ENCODE assay signal across 13 mouse cellular contexts in the genomic region with DNA sequence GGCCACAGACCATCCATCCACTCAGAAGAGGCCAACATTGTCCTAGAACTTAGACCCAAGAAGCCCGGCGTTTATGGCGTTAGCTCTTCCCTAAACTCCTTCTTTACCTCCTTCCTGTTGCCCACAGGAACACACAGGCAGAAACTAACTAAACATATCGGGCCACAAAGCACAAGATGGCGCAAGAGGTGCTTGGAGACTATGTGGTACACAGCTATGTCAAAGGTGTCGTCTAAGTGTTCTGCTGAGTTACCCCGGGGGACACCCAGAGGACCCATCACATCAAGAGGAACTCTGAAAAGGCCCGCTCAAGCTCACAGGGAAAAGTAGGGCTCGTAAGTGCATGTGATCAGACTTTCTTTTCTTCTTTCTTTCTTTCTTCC. TPM values are rescaled to one million over a fixed set of nuclear protein-coding genes. Genes with fewer than 3 reads are reported as not detected.
DNase-seq lines count a peak whose midpoint lies in the region; ATAC-seq and TF ChIP-seq lines count a peak whose summit lies in the region.
"Had no signal": no experiment of that assay in that cellular context is flagged by ENCODE, and none has a peak within 500 bp of the region (broad histone marks: within the 10 kb centered on the region; RNA-seq: fewer than 3 reads in every experiment).

No protein-coding gene starts in this region.

- no peak for ATAC-seq in heart, embryonic 11.5 days (replicated peaks; ENCODE audit: insufficient number of reproducible peaks, low FRiP score, low TSS enrichment)
- ATAC-seq in lung, embryonic 15.5 days (ENCODE audit: borderline replicate concordance, extremely low read depth, low FRiP score, low TSS enrichment) = no peak
- ATAC-seq in intestine, postnatal 0 days = no peak
- ATAC-seq in stomach, embryonic 15.5 days (ENCODE audit: insufficient read depth, low FRiP score, low read depth) = no peak
- no peak for ATAC-seq in hindbrain, embryonic 11.5 days (ENCODE audit: low FRiP score)
- ATAC-seq: forebrain, embryonic 14.5 days; Patski had no signal

- H3K27ac ChIP-seq in heart, embryonic 11.5 days (ENCODE audit: low read depth, low read length) = no peak overlapping the region
- peak overlapping the region; percentile 55; the same call in 1 of the 2 replicates for H3K27ac ChIP-seq in lung, embryonic 15.5 days
- peak overlapping the region; percentile 50 for H3K27ac ChIP-seq in intestine, postnatal 0 days (ENCODE audit: low read depth, low read length)
- peak overlapping the region; percentile 60 for H3K27ac ChIP-seq in stomach, embryonic 15.5 days
- no peak overlapping the region for H3K27ac ChIP-seq in hindbrain, embryonic 11.5 days (ENCODE audit: low read depth, low read length)

- no peak overlapping the region for H3K4me2 ChIP-seq in heart, embryonic 11.5 days
- no peak overlapping the region for H3K4me2 ChIP-seq in lung, embryonic 15.5 days
- no peak overlapping the region for H3K4me2 ChIP-seq in intestine, postnatal 0 days (replicated peaks; ENCODE audit: low read depth)
- no peak overlapping the region for H3K4me2 ChIP-seq in stomach, embryonic 15.5 days
- H3K4me2 ChIP-seq in hindbrain, embryonic 11.5 days (replicated peaks; ENCODE audit: low read depth, low read length) = no peak overlapping the region

- no peaks in the 10 kb centered on the region for H3K27me3 ChIP-seq in heart, embryonic 11.5 days (ENCODE audit: control insufficient read depth, insufficient read depth, low read length)
- H3K27me3 ChIP-seq in lung, embryonic 15.5 days = no peaks in the 10 kb centered on the region
- H3K27me3 ChIP-seq in intestine, postnatal 0 days (replicated peaks; ENCODE audit: control insufficient read depth, insufficient read depth, low read length) = no peaks in the 10 kb centered on the region
- no peaks in the 10 kb centered on the region for H3K27me3 ChIP-seq in stomach, embryonic 15.5 days (replicated peaks)
- H3K27me3 ChIP-seq in hindbrain, embryonic 11.5 days (ENCODE audit: control insufficient read depth, insufficient read depth, low read length) = peaks cover 22% of the 10 kb centered on the region
- H3K27me3 ChIP-seq: Patski had no signal

- peaks cover 2% of the 10 kb centered on the region; the same call in 1 of the 2 replicates for H3K9me3 ChIP-seq in heart, embryonic 11.5 days (replicated peaks; ENCODE audit: control insufficient read depth, low read length)
- no peaks in the 10 kb centered on the region for H3K9me3 ChIP-seq in lung, embryonic 15.5 days
- H3K9me3 ChIP-seq in intestine, postnatal 0 days (ENCODE audit: control insufficient read depth) = no peaks in the 10 kb centered on the region
- no peaks in the 10 kb centered on the region for H3K9me3 ChIP-seq in stomach, embryonic 15.5 days
- no peaks in the 10 kb centered on the region for H3K9me3 ChIP-seq in hindbrain, embryonic 11.5 days (ENCODE audit: control insufficient read depth, low read length)

- H3K4me3 ChIP-seq in heart, embryonic 11.5 days (ENCODE audit: low read depth, low read length) = no peak overlapping the region
- no peak overlapping the region for H3K4me3 ChIP-seq in lung, embryonic 15.5 days
- H3K4me3 ChIP-seq in lung, adult 2 months (replicated peaks; ENCODE audit: extremely low read depth, low read depth, low read length) = no peak overlapping the region
- no peak overlapping the region for H3K4me3 ChIP-seq in intestine, postnatal 0 days (ENCODE audit: low read depth, low read length)
- H3K4me3 ChIP-seq in stomach, embryonic 15.5 days (replicated peaks) = no peak overlapping the region
- H3K4me3 ChIP-seq in hindbrain, embryonic 11.5 days (ENCODE audit: low read depth, low read length) = no peak overlapping the region

- TF ChIP-seq CTCF in lung, adult 2 months (IDR thresholded peaks at IDR 0.05; ENCODE audit: insufficient read depth, low read length) = no peak
- TF ChIP-seq CTCF in intestine, postnatal 0 days (IDR thresholded peaks at IDR 0.05; ENCODE audit: low read depth) = peak; percentile 44

- 91% methylated on average over 9 of the region's 9 CpGs for WGBS in heart, embryonic 11.5 days (ENCODE audit: insufficient replicate concordance)
- WGBS in lung, embryonic 15.5 days = 89% methylated on average over 9 of the region's 9 CpGs
- 79% methylated on average over 9 of the region's 9 CpGs for WGBS in lung, adult 2 months
- WGBS in intestine, postnatal 0 days = 66% methylated on average over 9 of the region's 9 CpGs
- WGBS in stomach, embryonic 15.5 days = 87% methylated on average over 9 of the region's 9 CpGs
- WGBS in hindbrain, embryonic 11.5 days = 88% methylated on average over 9 of the region's 9 CpGs

- H3K4me1 ChIP-seq in heart, embryonic 11.5 days (ENCODE audit: control insufficient read depth, insufficient read depth, low read length) = no peaks in the 10 kb centered on the region; the same call in 1 of the 2 replicates
- H3K4me1 ChIP-seq in lung, embryonic 15.5 days = peaks cover 24% of the 10 kb centered on the region
- H3K4me1 ChIP-seq in lung, adult 2 months (ENCODE audit: control insufficient read depth, insufficient read depth, low read length) = no peaks in the 10 kb centered on the region
- peaks cover 10% of the 10 kb centered on the region for H3K4me1 ChIP-seq in intestine, postnatal 0 days (replicated peaks; ENCODE audit: control insufficient read depth, insufficient read depth, low read length)
- H3K4me1 ChIP-seq in stomach, embryonic 15.5 days = peaks cover 12% of the 10 kb centered on the region; the same call in 1 of the 2 replicates
- H3K4me1 ChIP-seq in hindbrain, embryonic 11.5 days (replicated peaks; ENCODE audit: control insufficient read depth, insufficient read depth, low read length) = no peaks in the 10 kb centered on the region

- H3K36me3 ChIP-seq in heart, embryonic 11.5 days (ENCODE audit: control insufficient read depth, insufficient read depth, low read length) = no peaks in the 10 kb centered on the region
- H3K36me3 ChIP-seq in lung, embryonic 15.5 days = no peaks in the 10 kb centered on the region
- H3K36me3 ChIP-seq in intestine, postnatal 0 days (ENCODE audit: control insufficient read depth, insufficient read depth) = peaks cover 9% of the 10 kb centered on the region
- no peaks in the 10 kb centered on the region for H3K36me3 ChIP-seq in stomach, embryonic 15.5 days
- H3K36me3 ChIP-seq in hindbrain, embryonic 11.5 days (ENCODE audit: control insufficient read depth, insufficient read depth, low read length) = no peaks in the 10 kb centered on the region

- H3K9ac ChIP-seq in heart, embryonic 11.5 days (ENCODE audit: low read depth, low read length) = no peak overlapping the region
- H3K9ac ChIP-seq in lung, embryonic 15.5 days = no peak overlapping the region
- no peak overlapping the region for H3K9ac ChIP-seq in intestine, postnatal 0 days (ENCODE audit: low read depth, low read length)
- no peak overlapping the region for H3K9ac ChIP-seq in stomach, embryonic 15.5 days
- H3K9ac ChIP-seq in hindbrain, embryonic 11.5 days (ENCODE audit: low read depth, low read length) = no peak overlapping the region

- DNase-seq in heart, adult 11 months = peak; percentile 91
- DNase-seq in lung, adult 2 months = no peak
- no peak for DNase-seq in layer of hippocampus, postnatal 14 days (ENCODE audit: low spot score in 2 of 2)
- DNase-seq in hindbrain, embryonic 11.5 days (ENCODE audit: low spot score) = no peak
- DNase-seq: cerebellum, adult 18-20 months; gastrocnemius, postnatal 14 days; heart, postnatal 14 days had no signal

- TF ChIP-seq POLR2A in lung, adult 2 months (IDR thresholded peaks at IDR 0.05; ENCODE audit: borderline replicate concordance, extremely low read depth, low read depth, low read length) = no peak

RNA-seq across cellular contexts. Expression of a gene that starts 35.5 kb away (rescaled TPM):
- polyA plus RNA-seq in heart, embryonic 11.5 days (2014; fragmentation: Nextera tagmentation; extraction: Ambion mirVana) = 3.0 and 3.3 TPM in 2 replicates
- polyA plus RNA-seq in lung, embryonic 15.5 days (2015; fragmentation: Nextera tagmentation; extraction: Ambion mirVana) = 5.7 and 6.3 TPM in 2 replicates
- polyA plus RNA-seq in lung, adult 2 months (2012; rRNA removed) = 3.0 and 4.2 TPM in 2 replicates
- polyA plus RNA-seq in intestine, postnatal 0 days (2015; fragmentation: Nextera tagmentation; extraction: Ambion mirVana) = 59.1 and 64.0 TPM in 2 replicates
- 27.6 and 32.3 TPM in 2 replicates for polyA plus RNA-seq in stomach, embryonic 15.5 days (2015; fragmentation: Nextera tagmentation; extraction: Ambion mirVana)
- total RNA-seq in layer of hippocampus, postnatal 14 days (2021) = 10 to 100 TPM; 26.7 to 26.8 TPM
- 4.4 and 8.7 TPM in 2 replicates for polyA plus RNA-seq in hindbrain, embryonic 11.5 days (2014; fragmentation: Nextera tagmentation; extraction: Ambion mirVana)

Comparison
In these comparisons a context has a peak if more than half of its experiments do, and no peak if none do; other contexts are left out.
1. H3K27ac ChIP-seq: peak in lung, embryonic 15.5 days (single experiment), intestine, postnatal 0 days (single experiment) and stomach, embryonic 15.5 days (single experiment); none in heart, embryonic 11.5 days (single experiment) and hindbrain, embryonic 11.5 days (single experiment).